Mouse (Mus musculus) megakaryocyte, embryonic 14.5 days (primary cell): ENCODE data around the gene Olfr1045. TPM values are rescaled to one million over a fixed set of nuclear protein-coding genes. Genes with fewer than 3 reads are reported as not detected.

ENCODE experiments used
- H3K27me3 ChIP-seq: replicated peaks from 2 replicates; pipeline ENCODE3; 2012; ENCODE audit warnings: inconsistent platforms
- H3K36me3 ChIP-seq: replicated peaks from 2 replicates; pipeline ENCODE3; 2012; ENCODE audit warnings: low read length, inconsistent platforms, mixed read lengths
- H3K4me1 ChIP-seq: 2 replicates; pipeline ENCODE4 v1.6.1; 2012; ENCODE audit warnings: inconsistent platforms
- H3K4me3 ChIP-seq: replicated peaks from 2 replicates; pipeline ENCODE3; 2012; ENCODE audit warnings: moderate library complexity, mild to moderate bottlenecking, inconsistent platforms
- H3K9me3 ChIP-seq: 2 replicates; pipeline ENCODE4 v1.6.1; 2012; ENCODE audit warnings: inconsistent platforms
- FLI1 ChIP-seq: IDR thresholded peaks from 2 replicates; pipeline ENCODE4 v1.6.1; 2012; ENCODE audit warnings: low read length, inconsistent platforms, mixed read lengths
- GATA1 ChIP-seq: IDR thresholded peaks from 3 replicates; pipeline ENCODE4 v1.6.1; 2012; ENCODE audit warnings: mixed read lengths, low read length, inconsistent platforms, borderline replicate concordance
- polyA plus RNA-seq: library from polyadenylated mRNA; stranded (reverse); fragments of >175 nt; gene quantifications from 2 replicates; pipeline ENCODE4 v1.2.3, GENCODE M21; 2012; ENCODE audit warnings: low replicate concordance; ENCODE audit not compliant: insufficient read depth

The Olfr1045 gene
- polyA plus RNA-seq, 1 experiment: not detected

DNA sequence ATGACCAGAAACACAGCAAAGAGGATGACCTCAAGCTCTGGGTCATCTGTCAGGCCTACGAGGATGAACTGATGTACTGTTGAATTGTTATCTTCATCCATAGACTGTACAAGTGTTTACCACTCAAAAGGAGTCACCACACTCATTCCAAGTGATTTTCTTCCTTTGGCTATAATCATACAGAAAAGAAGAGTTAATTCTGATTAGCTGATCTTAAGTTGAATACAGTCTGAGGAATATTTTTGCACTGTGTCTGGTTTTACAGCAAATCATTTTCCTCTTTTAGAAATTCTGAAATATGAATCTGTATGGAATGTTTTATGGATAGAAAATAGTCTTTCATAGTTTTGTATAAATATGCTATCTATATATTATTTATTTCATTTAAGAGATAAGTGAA, 56.2 kb downstream of the Olfr1045 start, which contains the start of gene Olfr1040:
Gene Olfr1040 (minus strand): TSS at position 101 of the 400 bp plus-strand sequence.
- Histone ChIP-seq H3K4me1 (no peaks in the 10 kb centered on the region), H3K4me3 (no peak within 1 kb of the TSS), H3K36me3 (no peaks in the 10 kb centered on the region), H3K9me3 (no peaks in the 10 kb centered on the region), H3K27me3 (no peaks in the 10 kb centered on the region)
- TF ChIP-seq FLI1: no peak
- no peak for TF ChIP-seq GATA1

Other genes starting within 250 kb of the Olfr1045 start
- not detected in 2 replicates for gene Olfr1029, start 229.1 kb downstream of the Olfr1045 start, polyA plus RNA-seq
- not detected in 2 replicates for gene Olfr1030, start 223.7 kb downstream of the Olfr1045 start, polyA plus RNA-seq
- gene Olfr1031, start 212.7 kb downstream of the Olfr1045 start, polyA plus RNA-seq: not detected in 2 replicates
- gene Olfr1032, start 197.5 kb downstream of the Olfr1045 start, polyA plus RNA-seq: not detected in 2 replicates
- not detected in 2 replicates for gene Olfr1033, start 182.4 kb downstream of the Olfr1045 start, polyA plus RNA-seq
- gene Olfr1034, start 157.1 kb downstream of the Olfr1045 start, polyA plus RNA-seq: not detected in 2 replicates
- gene Olfr1036, start 129.0 kb downstream of the Olfr1045 start, polyA plus RNA-seq: not detected in 2 replicates
- not detected in 2 replicates for gene Olfr1037, start 115.6 kb downstream of the Olfr1045 start, polyA plus RNA-seq
- gene Olfr1039, start 67.1 kb downstream of the Olfr1045 start, polyA plus RNA-seq: not detected in 2 replicates
- not detected in 2 replicates for gene Olfr1040, start 56.3 kb downstream of the Olfr1045 start, polyA plus RNA-seq
- not detected in 2 replicates for gene Olfr1042, start 41.2 kb downstream of the Olfr1045 start, polyA plus RNA-seq
- not detected in 2 replicates for gene Olfr1043, start 35.5 kb downstream of the Olfr1045 start, polyA plus RNA-seq
- gene Olfr1044, start 25.2 kb downstream of the Olfr1045 start, polyA plus RNA-seq: not detected in 2 replicates
- not detected in 2 replicates for gene Olfr52, start 17.3 kb downstream of the Olfr1045 start, polyA plus RNA-seq
- gene Olfr1046, start 16.3 kb upstream of the Olfr1045 start, polyA plus RNA-seq: not detected in 2 replicates
- gene Olfr1047, start 28.4 kb upstream of the Olfr1045 start, polyA plus RNA-seq: not detected in 2 replicates
- not detected in 2 replicates for gene Olfr1048, start 37.3 kb upstream of the Olfr1045 start, polyA plus RNA-seq
- gene Olfr1049, start 55.3 kb upstream of the Olfr1045 start, polyA plus RNA-seq: not detected in 2 replicates
- gene Olfr1051, start 76.1 kb upstream of the Olfr1045 start, polyA plus RNA-seq: not detected in 2 replicates
- not detected in 2 replicates for gene Olfr1052, start 89.4 kb upstream of the Olfr1045 start, polyA plus RNA-seq
- not detected in 2 replicates for gene Olfr1053, start 112.3 kb upstream of the Olfr1045 start, polyA plus RNA-seq
- gene Olfr1054, start 132.4 kb upstream of the Olfr1045 start, polyA plus RNA-seq: not detected in 2 replicates
- not detected in 2 replicates for gene Olfr1055, start 147.3 kb upstream of the Olfr1045 start, polyA plus RNA-seq
- gene Olfr1056, start 159.5 kb upstream of the Olfr1045 start, polyA plus RNA-seq: not detected in 2 replicates
- gene Olfr1057, start 175.4 kb upstream of the Olfr1045 start, polyA plus RNA-seq: not detected in 2 replicates
- gene Olfr1058, start 185.6 kb upstream of the Olfr1045 start, polyA plus RNA-seq: not detected in 2 replicates
- gene Olfr1061, start 211.0 kb upstream of the Olfr1045 start, polyA plus RNA-seq: not detected in 2 replicates
- not detected in 2 replicates for gene Olfr1062, start 223.7 kb upstream of the Olfr1045 start, polyA plus RNA-seq
- gene Olfr1065, start 247.6 kb upstream of the Olfr1045 start, polyA plus RNA-seq: not detected in 2 replicates